Mouse (Mus musculus) left cerebral cortex, adult 18-20 months (tissue): Measurements from ENCODE around the gene Styx. TPM values are rescaled to one million over a fixed set of nuclear protein-coding genes. Genes with fewer than 3 reads are reported as not detected.
A peak's percentile ranks its signal among the peaks of the same experiment; 100 is the strongest.

ENCODE experiments used
- DNase-seq, 2 experiments: peaks; one replicate each; pipeline ENCODE4 v3.0.0; 2021 to 2022; ENCODE audit warnings: low spot score in 2 of 2, mixed read lengths in 1 of 2
- total RNA-seq, 2 experiments: library from RNA; stranded (reverse); gene quantifications; 2 replicates each; pipeline ENCODE4 v1.2.3; 2021

Styx gene
- total RNA-seq, 2 experiments from 2014 or later, result 15.3 to 15.4 TPM

- no peak for DNase-seq
Observed at GRCm38 (mm10) chr14:45438250-45438930, 87.5 kb downstream of the Styx start.

DNA sequence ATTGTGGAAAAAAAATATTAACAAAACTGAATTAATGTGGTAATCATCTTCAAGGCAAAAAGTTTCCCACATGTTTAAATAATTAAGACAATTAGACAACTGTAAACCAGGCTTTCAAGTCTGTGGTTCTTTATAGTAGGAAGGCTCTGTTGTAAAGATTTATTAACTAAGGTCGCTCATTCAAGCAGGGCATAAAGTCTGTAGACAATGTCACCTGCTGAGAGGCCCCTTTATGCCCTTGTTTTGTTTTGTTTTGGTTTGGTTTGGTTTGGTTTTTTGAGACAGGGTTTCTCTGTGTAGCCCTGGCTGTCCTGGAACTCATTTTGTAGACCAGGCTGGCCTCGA lies 88.0 kb downstream of the Styx start:
- no peak for DNase-seq

DNA sequence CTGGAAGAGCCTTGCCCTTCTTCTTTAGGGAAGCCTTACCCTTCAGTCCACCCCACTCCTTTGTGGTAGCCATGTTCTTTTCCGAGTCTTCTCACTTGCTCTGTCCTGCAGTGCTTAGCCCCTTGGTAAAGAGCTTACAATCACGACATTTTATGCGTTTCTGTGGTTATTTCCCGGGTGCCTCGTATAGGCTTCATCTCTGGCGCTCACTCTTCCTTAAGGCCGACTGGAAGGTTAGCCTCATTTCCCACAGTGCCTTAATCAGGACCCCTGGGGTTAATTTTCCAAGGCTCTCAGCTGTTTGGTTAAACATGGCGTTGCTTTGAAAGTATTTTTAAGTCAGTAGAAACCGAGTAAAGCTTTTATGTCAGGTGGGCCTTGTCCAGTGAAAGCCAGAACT lies 88.5 kb downstream of the Styx start:
- no peak for DNase-seq

DNA sequence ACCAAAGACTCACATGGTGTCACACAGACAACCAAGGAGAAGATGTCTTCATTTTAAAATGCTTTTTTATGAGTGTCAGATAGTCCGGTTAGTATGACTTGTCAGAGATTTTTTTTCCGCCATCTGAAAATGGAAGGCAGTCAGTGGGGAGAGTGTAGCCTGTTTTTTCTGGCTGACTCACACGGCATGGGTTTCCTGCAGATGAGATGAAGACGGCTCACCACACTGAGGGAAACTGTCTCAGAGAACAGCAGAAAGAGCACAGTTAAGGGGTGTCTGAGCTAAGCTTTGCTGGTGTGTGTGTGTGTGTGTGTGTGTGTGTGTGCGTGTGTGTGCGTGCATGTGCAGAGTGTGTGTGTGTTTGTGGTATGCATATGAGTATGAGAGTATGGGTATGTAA lies 90.4 kb downstream of the Styx start:
- no peak for DNase-seq

GRCm38 (mm10) chr14:45442781-45443560 lies 92.1 kb downstream of the Styx start:
- DNase-seq, result no peak

- DNase-seq, result no peak
Observed at GRCm38 (mm10) chr14:45444870-45445269, 94.0 kb downstream of the Styx start.

GRCm38 (mm10) chr14:45445445-45445844 lies 94.6 kb downstream of the Styx start:
- DNase-seq, result no peak

GRCm38 (mm10) chr14:45446777-45447176 lies 95.9 kb downstream of the Styx start:
- no peak for DNase-seq

DNA sequence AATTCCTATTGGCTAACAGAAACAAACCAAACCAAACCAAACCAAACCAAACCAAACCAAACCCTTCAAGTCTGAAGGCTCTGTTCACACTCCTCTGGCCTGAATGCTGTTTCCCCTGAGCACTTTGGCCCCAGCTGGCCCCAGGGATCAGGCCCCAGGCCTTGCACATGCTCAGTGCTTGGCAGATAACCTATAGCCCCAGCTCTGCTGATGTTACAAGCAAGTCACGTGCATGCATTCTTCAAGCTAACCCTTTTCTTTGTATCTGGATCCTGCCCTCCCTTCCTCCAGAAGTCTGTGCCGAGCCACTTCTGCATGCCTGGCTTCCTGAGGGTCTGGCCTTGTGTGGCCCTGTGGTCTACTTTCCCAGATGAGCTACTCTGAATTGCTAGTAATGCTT lies 100.2 kb downstream of the Styx start:
- no peak for DNase-seq

DNA sequence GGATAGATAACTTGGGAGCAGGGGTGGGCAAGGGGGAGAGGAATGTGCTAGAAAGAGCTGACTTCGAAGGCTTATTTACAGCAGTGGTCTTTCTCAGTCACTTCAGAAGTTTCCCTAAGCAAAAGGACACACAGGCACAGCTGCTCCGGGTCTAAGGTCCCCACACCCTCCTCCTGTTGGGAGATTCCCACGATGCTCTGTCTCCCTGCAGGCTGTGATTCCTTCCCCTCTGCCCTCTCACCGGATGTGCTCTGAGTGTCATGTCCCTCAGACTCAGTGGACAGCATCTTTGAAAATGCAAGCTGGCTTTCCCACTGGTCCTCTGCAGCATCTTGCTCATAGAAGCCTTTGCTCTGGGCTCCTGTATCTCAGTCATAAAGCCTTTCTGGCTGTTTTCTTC lies 101.3 kb downstream of the Styx start:
- no peak for DNase-seq

DNA sequence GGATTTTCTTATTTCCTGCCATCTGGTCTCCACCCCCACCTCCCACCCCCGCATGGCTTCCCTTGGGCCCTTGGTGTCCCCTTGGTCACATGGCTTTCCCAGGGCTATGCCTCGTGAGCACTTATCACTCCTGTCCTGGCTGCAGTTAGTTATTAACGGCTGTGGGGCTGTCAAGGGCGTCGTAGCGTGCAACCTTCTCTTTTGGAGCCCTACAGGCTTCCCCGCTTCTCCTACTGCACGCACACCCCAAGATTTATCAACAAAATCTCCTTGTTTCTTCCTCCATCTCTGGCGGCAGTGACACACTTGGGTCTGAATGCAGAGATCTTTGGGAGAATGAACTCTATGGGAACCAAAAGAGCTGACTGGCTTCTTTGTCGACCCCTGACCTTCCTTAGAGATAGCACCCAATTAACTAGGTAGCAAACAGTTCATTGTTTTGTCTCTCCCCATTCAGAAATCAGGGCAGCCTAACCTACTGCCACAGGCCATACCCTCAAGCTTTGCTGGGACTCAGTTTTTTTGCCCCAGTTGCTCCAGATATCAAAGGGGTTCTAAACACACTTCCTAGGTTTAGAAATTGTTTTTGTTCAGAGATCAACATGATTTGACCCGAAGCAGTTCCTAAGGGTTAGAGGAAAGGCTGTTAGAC lies 102.1 kb downstream of the Styx start:
- DNase-seq, result no peak

GRCm38 (mm10) chr14:45453538-45454233 lies 102.8 kb downstream of the Styx start:
- no peak for DNase-seq

DNA sequence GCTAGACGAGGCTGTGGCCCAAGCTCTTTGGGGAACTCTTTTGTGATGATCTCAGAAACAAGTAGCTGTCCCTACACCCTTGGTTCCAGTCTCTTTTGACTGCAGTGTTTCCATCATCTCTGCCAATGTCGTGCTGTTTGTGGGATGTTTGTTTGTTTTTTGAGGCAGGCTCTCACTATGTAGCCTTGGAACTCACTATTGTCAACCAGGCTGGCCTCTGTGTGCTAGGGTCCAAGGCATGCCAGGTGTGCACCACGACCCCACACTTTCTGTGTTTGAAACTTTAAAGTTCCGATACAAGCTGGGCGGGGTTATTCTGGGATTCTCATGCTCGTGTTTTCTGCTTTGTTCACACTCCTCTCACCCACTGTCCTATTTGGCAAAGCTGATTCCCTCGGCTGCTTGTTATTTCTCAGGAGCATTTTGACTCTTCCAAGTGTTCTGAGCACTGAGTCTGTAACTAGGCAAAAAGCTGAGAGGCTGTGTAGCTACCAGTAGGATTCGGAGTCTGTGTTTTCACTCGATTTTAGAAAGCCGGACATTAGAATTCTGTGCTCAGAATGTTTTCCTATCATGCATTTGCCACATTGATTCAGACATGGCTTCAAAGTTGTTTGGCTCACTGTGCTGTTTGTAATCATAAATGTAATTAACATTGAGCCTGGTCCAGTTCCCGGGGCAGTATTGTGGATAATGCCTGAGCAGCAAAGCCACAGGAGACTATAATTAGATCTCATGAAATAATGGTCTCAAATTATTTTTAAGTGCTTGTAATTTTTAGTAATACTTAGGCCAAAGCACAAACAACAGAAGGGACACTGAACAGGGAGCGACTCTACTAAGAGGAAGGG lies 105.0 kb downstream of the Styx start:
- DNase-seq, result peak in 1 of 2 experiments; percentile 20

- no peak for DNase-seq
Observed at GRCm38 (mm10) chr14:45456502-45456846, 105.6 kb downstream of the Styx start.

GRCm38 (mm10) chr14:45457003-45457402 lies 106.1 kb downstream of the Styx start:
- DNase-seq, result no peak

GRCm38 (mm10) chr14:45459877-45460276 lies 109.0 kb downstream of the Styx start:
- DNase-seq, result no peak

DNA sequence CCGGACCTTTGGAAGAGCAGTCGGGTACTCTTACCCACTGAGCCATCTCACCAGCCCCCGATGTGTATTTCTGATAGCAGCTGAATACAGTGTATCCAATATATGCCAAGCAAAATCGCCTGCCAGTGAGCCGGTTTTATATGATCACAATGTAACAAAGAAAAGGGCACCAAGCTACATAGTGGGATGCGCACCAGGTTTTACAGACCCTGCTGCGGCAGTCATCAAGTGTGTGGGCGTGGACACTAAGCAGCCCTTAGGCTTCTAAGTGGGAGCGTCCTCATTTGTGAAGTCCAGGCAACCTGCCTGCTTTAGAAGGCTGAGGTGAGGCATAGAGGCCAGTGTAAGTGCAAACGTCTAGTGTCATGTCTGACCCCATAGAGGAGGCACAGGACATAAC lies 109.6 kb downstream of the Styx start:
- no peak for DNase-seq

DNA sequence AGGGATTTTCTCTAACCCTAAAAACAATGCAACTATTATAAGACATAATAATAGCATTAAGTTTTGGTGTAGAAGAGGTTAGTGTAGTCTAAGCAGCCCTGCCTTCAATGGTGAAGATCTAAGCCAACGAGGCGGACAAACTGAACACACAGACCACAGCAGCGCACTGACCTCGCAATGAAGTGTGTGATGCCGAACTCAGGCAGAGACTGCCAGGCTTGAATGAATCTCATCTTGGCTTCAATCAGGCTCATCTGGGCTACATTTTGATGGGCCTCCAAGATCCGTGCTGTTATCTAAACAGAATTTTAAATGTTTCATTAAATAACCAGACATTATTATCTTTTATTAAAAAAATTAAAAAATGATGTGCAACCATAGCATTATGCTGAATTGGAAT lies 111.1 kb downstream of the Styx start:
- DNase-seq, result no peak

DNA sequence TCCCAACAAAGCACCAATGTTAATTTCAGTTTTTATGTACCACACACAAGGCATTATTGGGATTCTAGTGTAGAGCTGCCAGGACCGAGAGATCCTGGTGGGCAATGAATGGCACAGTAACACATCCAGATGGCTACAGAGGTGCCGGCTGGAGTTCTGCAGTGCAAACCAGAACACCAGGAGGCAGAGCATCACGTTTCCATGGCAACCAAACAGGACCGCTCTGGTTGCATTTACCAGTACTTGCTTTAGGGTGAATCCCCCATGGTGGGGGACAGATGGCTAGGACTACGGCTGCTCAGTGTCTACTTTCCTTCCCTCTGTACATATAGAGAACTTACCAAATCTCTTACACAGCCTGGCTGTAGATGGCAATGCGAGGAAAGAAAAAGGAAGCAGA lies 111.5 kb downstream of the Styx start:
- DNase-seq, result no peak

DNA sequence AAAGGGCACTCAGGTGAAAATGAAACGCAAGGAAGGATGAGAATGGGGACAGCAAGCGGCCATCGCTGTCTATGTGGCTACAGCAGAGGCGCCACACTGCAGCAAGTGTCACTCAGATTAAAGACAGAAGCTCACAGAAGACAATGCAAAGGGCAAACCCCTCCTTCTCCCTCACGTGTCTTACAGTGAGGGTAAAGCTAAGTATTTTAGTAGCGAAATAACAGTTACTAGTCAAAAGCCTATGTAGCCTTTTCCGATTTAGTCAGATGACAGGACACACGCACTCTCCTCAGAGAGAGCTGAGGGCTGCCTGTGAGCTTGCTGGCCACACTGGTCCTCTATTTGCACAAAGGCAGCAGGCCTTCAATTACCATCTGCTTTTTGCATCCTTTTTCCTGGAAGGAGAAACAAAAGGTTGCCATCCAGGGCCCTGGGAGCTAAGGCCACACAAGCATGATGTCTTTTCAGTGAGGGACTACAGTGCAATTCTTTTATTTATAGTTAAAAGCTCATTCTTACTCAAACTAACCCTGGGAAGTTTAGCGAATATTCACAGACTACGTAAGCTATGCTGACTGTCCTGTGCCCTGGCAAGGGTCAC lies 112.1 kb downstream of the Styx start:
- no peak for DNase-seq

DNA sequence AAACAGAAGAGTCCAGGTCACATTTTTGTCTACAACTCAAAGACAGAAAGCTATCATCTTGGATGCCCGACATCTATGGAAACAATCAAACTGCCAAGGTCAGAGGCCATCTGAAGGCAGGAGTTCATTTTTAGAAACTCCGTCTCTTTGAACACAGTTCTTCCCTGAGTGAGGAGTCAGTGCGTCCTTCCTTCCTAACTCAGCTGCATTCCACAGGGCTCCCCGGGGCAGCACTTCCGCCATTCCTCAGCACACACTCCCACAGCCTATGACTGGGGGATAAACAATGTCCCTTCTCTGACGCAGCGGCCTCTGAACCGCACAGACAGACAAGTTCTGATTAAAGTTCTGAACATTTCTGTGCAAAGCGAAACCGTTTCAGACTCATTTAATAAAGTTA lies 112.7 kb downstream of the Styx start:
- DNase-seq, result no peak
